Mouse (Mus musculus) Patski (cell line): Measurements from ENCODE around the gene Rufy1. TPM values are rescaled to one million over a fixed set of nuclear protein-coding genes. Genes with fewer than 3 reads are reported as not detected.

Experiments
- ATAC-seq: fragments of 100-300 bp; one replicate; pipeline ENCODE4 v1.8.0; 2021
- CTCF ChIA-PET: fragments of 350-600 bp; sonication (Branson Sonifier 250); formaldehyde crosslinking; loops from one replicate; lab custom pipeline; 2022; ENCODE audit warnings: inconsistent platforms; lab: Charles Lee
- POLR2A ChIA-PET: fragments of 350-600 bp; sonication (Branson Sonifier 250); formaldehyde crosslinking; loops from one replicate; lab custom pipeline; 2022; ENCODE audit warnings: antibody characterized with exemption, inconsistent platforms; lab: Charles Lee
- DNase-seq: peaks from one replicate; pipeline ENCODE4 v3.0.0-alpha.2; 2011; ENCODE audit warnings: low read depth, low spot score
- H3K27me3 ChIP-seq: fragments of 371-371 bp; one replicate; pipeline ENCODE4 v1.5.1; 2021
- CTCF ChIP-seq: fragments of 100-300 bp; IDR thresholded peaks from one replicate; pipeline ENCODE4 v1.5.1; 2021
- in situ Hi-C: fragments of 300-500 bp; cut with MboI; formaldehyde crosslinking; loops from 3 replicates; pipeline ENCODE4 v1.11.1; 2018; ENCODE audit warnings: low pct_unique_long_range_greater_than_20kb, mixed read lengths
- polyA plus RNA-seq: library from polyadenylated mRNA; unstranded; gene quantifications from one replicate; pipeline ENCODE4 v1.2.3, GENCODE M21; 2021

Rufy1 gene
- polyA plus RNA-seq = 35.8 TPM

DNA sequence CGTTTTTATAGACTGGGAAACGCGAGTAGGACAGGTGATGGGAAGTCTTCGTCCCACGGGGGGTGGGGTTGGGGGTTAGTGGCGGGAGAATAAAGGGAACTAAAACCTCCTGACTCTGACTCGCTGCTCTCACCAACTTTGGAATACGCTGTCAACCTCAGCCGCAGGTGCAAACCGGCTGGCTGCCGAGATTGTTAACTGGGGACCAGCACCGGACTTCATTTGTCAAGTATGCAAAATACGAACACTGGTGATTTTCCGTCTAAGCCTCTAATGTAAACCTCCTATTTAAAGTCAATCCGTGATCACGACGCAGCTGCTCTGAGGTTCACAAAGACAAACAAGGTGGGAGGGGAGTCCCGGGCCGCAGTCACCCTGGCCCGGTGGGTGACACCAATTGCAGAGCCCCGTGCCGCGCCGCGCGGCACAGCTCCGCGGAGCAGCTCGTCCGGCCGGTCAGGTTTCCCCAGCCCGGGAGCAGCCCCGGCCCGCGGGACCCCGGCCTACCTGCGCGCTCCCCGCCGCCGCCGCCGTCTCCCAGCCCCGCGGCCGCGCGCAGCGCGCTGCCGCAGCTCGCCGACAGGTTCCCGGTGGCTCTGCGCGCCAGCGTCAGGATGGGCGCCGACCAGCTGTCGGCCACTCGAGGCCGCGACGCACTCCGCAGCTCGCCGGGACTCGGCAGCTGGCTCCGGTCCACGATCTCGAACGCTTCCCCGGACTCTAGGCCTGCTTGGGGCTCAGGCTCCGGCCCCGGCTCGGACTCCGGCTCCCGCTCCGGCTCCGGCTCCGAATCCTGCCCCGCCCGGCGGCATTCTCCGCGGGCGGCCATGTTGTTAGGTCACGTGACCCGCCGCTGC is at the start of gene Rufy1:
Gene Rufy1, minus strand, starts transcription at position 849 of the 857 bp plus-strand sequence.
- ATAC-seq = peak; percentile 78
- ChIA-PET CTCF (interaction anchor here (1.8 kb wide), 1 partner anchor 9 kb away, joined by 5 read pairs; no protein-coding TSS in a partner anchor), POLR2A (interaction anchor here (0.8 kb wide), 1 partner anchor 8 kb away, joined by 3 read pairs; no protein-coding TSS in a partner anchor)
- DNase-seq = no peak
- in situ Hi-C loops = no loop called here
- TF ChIP-seq CTCF = no peak
- H3K27me3 ChIP-seq = no peaks in the 10 kb centered on the region

DNA sequence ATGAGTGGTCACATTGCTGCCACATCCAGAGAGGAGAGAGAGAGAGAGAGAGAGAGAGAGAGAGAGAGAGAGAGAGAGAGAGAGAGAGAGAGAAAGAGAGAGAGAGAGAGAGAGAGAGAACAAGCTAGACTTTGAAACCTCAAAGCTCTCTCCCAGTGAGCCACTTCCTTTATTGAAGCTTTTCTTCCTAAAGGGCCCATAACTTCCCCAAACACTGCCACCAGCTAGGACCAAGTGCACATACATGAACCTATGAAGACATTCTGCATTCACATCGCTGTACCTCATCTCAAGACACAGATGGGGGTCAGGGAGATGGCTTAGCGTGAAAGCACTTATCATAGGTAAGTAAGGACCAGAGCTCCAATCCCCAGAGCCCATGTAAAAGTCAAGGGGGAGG is 47.1 kb upstream of the Rufy1 start:
- DNase-seq (no peak), ATAC-seq (no peak)
- CTCF ChIA-PET = no interaction called here
- peaks cover 3% of the 10 kb centered on the region for H3K27me3 ChIP-seq
- POLR2A ChIA-PET = no interaction called here
- in situ Hi-C loops = no loop called here
- TF ChIP-seq CTCF = no peak

- ATAC-seq = no peak
Measured at GRCm38 (mm10) chr11:50477486-50478070, 46.7 kb upstream of the Rufy1 start.

DNA sequence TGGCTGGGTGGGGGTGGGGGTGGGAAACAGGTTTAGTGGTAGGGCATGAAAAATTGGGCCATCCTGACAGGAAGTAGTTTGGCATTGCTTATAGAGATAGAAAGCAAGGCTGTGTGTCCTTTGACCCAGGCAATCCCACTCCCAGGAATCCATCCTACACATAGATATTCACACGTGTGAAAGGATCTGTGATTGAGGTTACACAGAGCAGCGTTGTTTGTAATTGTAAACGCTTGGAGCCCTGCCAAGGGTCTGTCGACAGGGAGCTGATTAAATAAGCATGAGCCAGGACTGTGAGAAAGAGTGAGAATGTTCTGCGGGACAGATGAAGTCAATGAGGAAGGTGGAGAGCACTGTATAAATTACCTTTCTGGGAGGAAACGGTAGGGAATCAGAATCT is 46.0 kb upstream of the Rufy1 start:
- TF ChIP-seq CTCF = no peak
- ChIA-PET POLR2A (interaction anchor here (0.6 kb wide), 1 partner anchor 684 kb away, joined by 3 read pairs; no protein-coding TSS in a partner anchor), CTCF (no interaction called here)
- H3K27me3 ChIP-seq = peaks cover 3% of the 10 kb centered on the region
- no peak for DNase-seq
- ATAC-seq = no peak
- in situ Hi-C loops = no loop called here

More at GRCm38 (mm10) chr11:50477486-50478070, 46.7 kb upstream of the Rufy1 start:
- in situ Hi-C loops = no loop called here
- ChIA-PET POLR2A (interaction anchor here (0.6 kb wide), 1 partner anchor 684 kb away, joined by 3 read pairs; no protein-coding TSS in a partner anchor), CTCF (no interaction called here)
- no peak for DNase-seq
- H3K27me3 ChIP-seq = peaks cover 3% of the 10 kb centered on the region
- TF ChIP-seq CTCF = no peak

- in situ Hi-C loops = no loop called here
- ATAC-seq (no peak), DNase-seq (no peak)
- peaks cover 3% of the 10 kb centered on the region for H3K27me3 ChIP-seq
- POLR2A ChIA-PET = no interaction called here
- TF ChIP-seq CTCF = no peak
- CTCF ChIA-PET = no interaction called here
Measured at GRCm38 (mm10) chr11:50473933-50474332, 43.0 kb upstream of the Rufy1 start.

- in situ Hi-C loops = no loop called here
- ATAC-seq (no peak), DNase-seq (no peak)
- CTCF ChIA-PET = no interaction called here
- TF ChIP-seq CTCF = no peak
- POLR2A ChIA-PET = no interaction called here
- H3K27me3 ChIP-seq = peaks cover 3% of the 10 kb centered on the region
Measured at GRCm38 (mm10) chr11:50472161-50472939, 41.4 kb upstream of the Rufy1 start.

GRCm38 (mm10) chr11:50461481-50461880 is 30.6 kb upstream of the Rufy1 start:
- peaks cover 2% of the 10 kb centered on the region for H3K27me3 ChIP-seq
- CTCF ChIA-PET = no interaction called here
- DNase-seq (no peak), ATAC-seq (no peak)
- POLR2A ChIA-PET = no interaction called here
- in situ Hi-C loops = no loop called here
- no peak for TF ChIP-seq CTCF

DNA sequence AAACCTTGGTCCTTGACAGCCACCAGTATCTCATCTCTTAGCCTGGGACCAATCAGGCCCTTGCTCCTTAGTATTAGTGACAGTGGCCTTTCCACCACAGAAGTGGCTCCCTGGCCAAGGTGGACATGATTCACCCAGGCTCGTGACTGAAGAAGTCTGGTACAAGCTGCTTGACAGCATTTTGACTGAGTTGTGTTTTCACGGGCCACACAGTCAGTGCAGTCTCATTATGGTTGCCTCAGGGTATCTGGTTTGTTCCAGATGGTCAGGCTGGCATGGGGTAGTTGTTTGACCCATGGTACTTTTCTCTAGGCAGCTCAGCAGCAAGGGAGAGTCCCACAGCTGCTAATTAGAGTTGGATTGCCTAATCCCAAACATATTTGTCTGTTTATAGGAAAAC is 28.3 kb upstream of the Rufy1 start:
- POLR2A ChIA-PET = no interaction called here
- DNase-seq = peak; percentile 50
- CTCF ChIA-PET = no interaction called here
- in situ Hi-C loops = loop anchor here (5.0 kb wide), 1 partner anchor 308 kb away; no protein-coding TSS in a partner anchor
- ATAC-seq = peak; percentile 71
- no peak for TF ChIP-seq CTCF
- peaks cover 2% of the 10 kb centered on the region for H3K27me3 ChIP-seq

GRCm38 (mm10) chr11:50457111-50457911 is 26.4 kb upstream of the Rufy1 start:
- in situ Hi-C loops = loop anchor here (5.0 kb wide), 1 partner anchor 310 kb away; no protein-coding TSS in a partner anchor
- DNase-seq = no peak
- ChIA-PET POLR2A (no interaction called here), CTCF (no interaction called here)
- no peak for TF ChIP-seq CTCF
- no peak for ATAC-seq
- H3K27me3 ChIP-seq = peaks cover 2% of the 10 kb centered on the region
